Mouse (Mus musculus) MEL (cell line): Measurements from ENCODE around the gene Dnah14. TPM values are rescaled to one million over a fixed set of nuclear protein-coding genes. Genes with fewer than 3 reads are reported as not detected.
A peak's percentile ranks its signal among the peaks of the same experiment; 100 is the strongest.

Experiments used
- DNase-seq: peaks from one replicate; pipeline ENCODE4 v3.0.0; 2011; ENCODE audit warnings: low read depth, low spot score
- H3K27ac ChIP-seq: 2 replicates; pipeline ENCODE4 v1.5.1; 2012; ENCODE audit warnings: low read depth, mild to moderate bottlenecking, control low read depth, low read length, moderate library complexity; ENCODE audit not compliant: control insufficient read depth
- H3K27me3 ChIP-seq, 2 experiments: fragments of 150-350 bp in 1 of 2; sonication (generic) in 1 of 2; 2 replicates each; pipeline ENCODE4 v1.6.1; 2012; ENCODE audit warnings: low read length in 2 of 2, mild to moderate bottlenecking in 2 of 2, improper control_type of control experiment in 1 of 2, moderate library complexity in 1 of 2; ENCODE audit not compliant: insufficient read depth in 2 of 2, control insufficient read depth in 1 of 2
- H3K36me3 ChIP-seq, 2 experiments: 2 replicates each; pipeline ENCODE4 v1.6.1; 2012 to 2014; ENCODE audit warnings: low read length in 2 of 2, improper control_type of control experiment in 1 of 2, inconsistent platforms in 1 of 2, mild to moderate bottlenecking in 1 of 2; ENCODE audit not compliant: insufficient read depth in 2 of 2, control insufficient read depth in 1 of 2
- H3K4me1 ChIP-seq, 2 experiments: fragments of 150-350 bp in 1 of 2; sonication (generic) in 1 of 2; 2 replicates each; pipeline ENCODE4 v1.6.1; 2012; ENCODE audit warnings: low read length in 2 of 2, improper control_type of control experiment in 1 of 2, mild to moderate bottlenecking in 1 of 2; ENCODE audit not compliant: insufficient read depth in 2 of 2, control insufficient read depth in 1 of 2
- H3K4me3 ChIP-seq, 2 experiments: fragments of 150-350 bp in 1 of 2; sonication (generic) in 1 of 2; 2 replicates each; pipeline ENCODE4 v1.5.1; 2012; ENCODE audit warnings: low read depth in 2 of 2, low read length in 2 of 2, mild to moderate bottlenecking in 2 of 2, moderate library complexity in 2 of 2, control low read depth in 1 of 2, improper control_type of control experiment in 1 of 2; ENCODE audit not compliant: control insufficient read depth in 1 of 2, insufficient read depth in 1 of 2
- H3K79me2 ChIP-seq: 2 replicates; pipeline ENCODE4 v1.6.1; 2012; ENCODE audit warnings: mild to moderate bottlenecking, low read length, moderate library complexity; ENCODE audit not compliant: control insufficient read depth, poor library complexity, insufficient read depth
- H3K9ac ChIP-seq: 2 replicates; pipeline ENCODE4 v1.6.1; 2012; ENCODE audit warnings: low read depth, mild to moderate bottlenecking, control low read depth, low read length, moderate library complexity; ENCODE audit not compliant: control insufficient read depth, poor library complexity, severe bottlenecking
- H3K9me3 ChIP-seq: fragments of 150-350 bp; sonication (generic); replicated peaks from 2 replicates; pipeline ENCODE4 v1.6.1; 2012; ENCODE audit warnings: mild to moderate bottlenecking, low read length, improper control_type of control experiment, moderate library complexity; ENCODE audit not compliant: insufficient read depth
- BHLHE40 ChIP-seq: IDR thresholded peaks from 2 replicates; pipeline ENCODE4 v1.6.1; 2012; ENCODE audit warnings: low read depth, mild to moderate bottlenecking, inconsistent platforms, low read length, improper control_type of control experiment, borderline replicate concordance
- CHD2 ChIP-seq: IDR thresholded peaks from 2 replicates; pipeline ENCODE4 v1.6.1; 2011; ENCODE audit warnings: low read length, improper control_type of control experiment
- E2F4 ChIP-seq: IDR thresholded peaks from 2 replicates; pipeline ENCODE4 v1.6.1; 2011; ENCODE audit warnings: low read depth, low read length, improper control_type of control experiment, borderline replicate concordance
- ELF1 ChIP-seq: IDR thresholded peaks from 2 replicates; pipeline ENCODE4 v1.6.1; 2014; ENCODE audit warnings: low read depth, mild to moderate bottlenecking, inconsistent platforms, low read length, improper control_type of control experiment, moderate library complexity
- EP300 ChIP-seq, 2 experiments: IDR thresholded peaks; 2 replicates each; pipeline ENCODE4 v1.6.1; 2011; ENCODE audit warnings: improper control_type of control experiment in 2 of 2, low read length in 2 of 2, low read depth in 1 of 2, mild to moderate bottlenecking in 1 of 2
- ETS1 ChIP-seq: IDR thresholded peaks from 2 replicates; pipeline ENCODE4 v1.6.1; 2012; ENCODE audit warnings: low read depth, mild to moderate bottlenecking, inconsistent platforms, low read length, improper control_type of control experiment, moderate library complexity
- GABPA ChIP-seq: IDR thresholded peaks from 2 replicates; pipeline ENCODE4 v1.6.1; 2012; ENCODE audit warnings: low read depth, mild to moderate bottlenecking, inconsistent platforms, low read length, improper control_type of control experiment, moderate library complexity
- GATA1 ChIP-seq: IDR thresholded peaks from 2 replicates; pipeline ENCODE4 v1.6.1; 2011; ENCODE audit warnings: low read depth, low read length, improper control_type of control experiment
- HCFC1 ChIP-seq: IDR thresholded peaks from 2 replicates; pipeline ENCODE4 v1.6.1; 2012; ENCODE audit warnings: low read depth, mild to moderate bottlenecking, inconsistent platforms, low read length, improper control_type of control experiment, moderate library complexity
- JUND ChIP-seq: IDR thresholded peaks from 2 replicates; pipeline ENCODE4 v1.6.1; 2011; ENCODE audit warnings: low read depth, mild to moderate bottlenecking, improper control_type of control experiment, low read length
- MAX ChIP-seq: IDR thresholded peaks from 2 replicates; pipeline ENCODE4 v1.6.1; 2011; ENCODE audit warnings: low read length, improper control_type of control experiment
- MAZ ChIP-seq: IDR thresholded peaks from 2 replicates; pipeline ENCODE4 v1.6.1; 2012; ENCODE audit warnings: low read depth, mild to moderate bottlenecking, inconsistent platforms, low read length, improper control_type of control experiment
- MEF2A ChIP-seq: IDR thresholded peaks from 2 replicates; pipeline ENCODE4 v1.6.1; 2014; ENCODE audit warnings: low read depth, mild to moderate bottlenecking, inconsistent platforms, low read length, improper control_type of control experiment; ENCODE audit not compliant: poor library complexity, insufficient replicate concordance, severe bottlenecking; ENCODE audit errors: extremely low read depth
- MXI1 ChIP-seq: IDR thresholded peaks from 2 replicates; pipeline ENCODE4 v1.6.1; 2011; ENCODE audit warnings: mild to moderate bottlenecking, low read depth, low read length, improper control_type of control experiment
- MYB ChIP-seq: IDR thresholded peaks from 2 replicates; pipeline ENCODE4 v1.6.1; 2011; ENCODE audit warnings: mild to moderate bottlenecking, low read depth, low read length, improper control_type of control experiment
- MYC ChIP-seq: IDR thresholded peaks from 2 replicates; pipeline ENCODE4 v1.6.1; 2011; ENCODE audit warnings: low read depth, mild to moderate bottlenecking, low read length, improper control_type of control experiment, moderate library complexity
- NELFE ChIP-seq: IDR thresholded peaks from 2 replicates; pipeline ENCODE4 v1.6.1; 2011; ENCODE audit warnings: low read depth, low read length, improper control_type of control experiment
- NRF1 ChIP-seq: IDR thresholded peaks from 2 replicates; pipeline ENCODE4 v1.6.1; 2014; ENCODE audit warnings: low read depth, mild to moderate bottlenecking, inconsistent platforms, low read length, improper control_type of control experiment, moderate library complexity; ENCODE audit not compliant: poor library complexity, insufficient read depth, severe bottlenecking
- POLR2A ChIP-seq, 2 experiments: IDR thresholded peaks; 2 replicates each; pipeline ENCODE4 v1.6.1; 2011 to 2012; ENCODE audit warnings: low read length in 2 of 2, mild to moderate bottlenecking in 2 of 2, control low read depth in 1 of 2, improper control_type of control experiment in 1 of 2, low read depth in 1 of 2, moderate library complexity in 1 of 2; ENCODE audit not compliant: control insufficient read depth in 1 of 2, insufficient read depth in 1 of 2, poor library complexity in 1 of 2
- POLR2AphosphoS2 ChIP-seq: IDR thresholded peaks from 2 replicates; pipeline ENCODE4 v1.6.1; 2011; ENCODE audit warnings: low read length, improper control_type of control experiment
- POLR2AphosphoS5 ChIP-seq: IDR thresholded peaks from 2 replicates; pipeline ENCODE4 v1.6.1; 2012; ENCODE audit warnings: low read depth, borderline replicate concordance, mild to moderate bottlenecking, inconsistent platforms, low read length, moderate library complexity, mixed read lengths
- RCOR1 ChIP-seq: IDR thresholded peaks from 2 replicates; pipeline ENCODE4 v1.6.1; 2012; ENCODE audit warnings: low read depth, mild to moderate bottlenecking, inconsistent platforms, low read length, improper control_type of control experiment
- SIN3A ChIP-seq: IDR thresholded peaks from 2 replicates; pipeline ENCODE4 v1.6.1; 2012; ENCODE audit warnings: low read length, improper control_type of control experiment, inconsistent platforms
- SMC3 ChIP-seq: IDR thresholded peaks from 2 replicates; pipeline ENCODE4 v1.6.1; 2011; ENCODE audit warnings: low read depth, low read length, improper control_type of control experiment
- TAL1 ChIP-seq: IDR thresholded peaks from 2 replicates; pipeline ENCODE4 v1.6.1; 2012; ENCODE audit warnings: mild to moderate bottlenecking, inconsistent platforms, low read length, moderate library complexity, mixed read lengths
- TBP ChIP-seq: IDR thresholded peaks from 2 replicates; pipeline ENCODE4 v1.8.0; 2011; ENCODE audit warnings: low read depth, low read length, improper control_type of control experiment
- TCF12 ChIP-seq: IDR thresholded peaks from 2 replicates; pipeline ENCODE4 v1.6.1; 2014; ENCODE audit warnings: low read depth, mild to moderate bottlenecking, inconsistent platforms, low read length, improper control_type of control experiment, moderate library complexity
- USF1 ChIP-seq: IDR thresholded peaks from 2 replicates; pipeline ENCODE4 v1.6.1; 2014; ENCODE audit warnings: low read depth, mild to moderate bottlenecking, inconsistent platforms, low read length, improper control_type of control experiment, moderate library complexity
- ZC3H11A ChIP-seq: IDR thresholded peaks from 2 replicates; pipeline ENCODE4 v1.6.1; 2012; ENCODE audit warnings: low read depth, mild to moderate bottlenecking, inconsistent platforms, low read length, improper control_type of control experiment
- ZKSCAN1 ChIP-seq: IDR thresholded peaks from 2 replicates; pipeline ENCODE4 v1.6.1; 2012; ENCODE audit warnings: low read depth, mild to moderate bottlenecking, inconsistent platforms, low read length, improper control_type of control experiment, moderate library complexity
- ZMIZ1 ChIP-seq: IDR thresholded peaks from 2 replicates; pipeline ENCODE4 v1.6.1; 2012; ENCODE audit warnings: low read depth, mild to moderate bottlenecking, inconsistent platforms, low read length, improper control_type of control experiment, moderate library complexity
- ZNF384 ChIP-seq: IDR thresholded peaks from 2 replicates; pipeline ENCODE4 v1.6.1; 2012; ENCODE audit warnings: low read depth, mild to moderate bottlenecking, inconsistent platforms, low read length, improper control_type of control experiment
- polyA plus RNA-seq, 2 experiments: library from polyadenylated mRNA; stranded (reverse) in 1 of 2; unstranded in 1 of 2; fragments of >175 nt in 1 of 2; fragments of >200 nt in 1 of 2; gene quantifications; 2 replicates each; pipeline versions ENCODE4 v1.2.1 to v1.2.4; 2012; ENCODE audit warnings: low replicate concordance in 2 of 2, low read depth in 1 of 2; ENCODE audit not compliant: insufficient read length in 2 of 2, insufficient read depth in 1 of 2, missing spikeins in 1 of 2
- total RNA-seq: library from RNA; depleted of rRNA; stranded (reverse); fragments of 300-350 nt; gene quantifications from 2 replicates; pipeline ENCODE4 v1.2.3, GENCODE M21; 2012

Dnah14 gene
- total and polyA plus RNA-seq, 3 experiments: 0.77 to 1.2 TPM; not detected in 1

- peak; percentile 92 for DNase-seq
- no peaks in the 10 kb centered on the region for H3K79me2 ChIP-seq
- peak; percentile 42; the same call in 1 of the 2 replicates for TF ChIP-seq HCFC1
- TF ChIP-seq MAX: peak; percentile 91
- peak; percentile 45 for TF ChIP-seq GATA1
- TF ChIP-seq EP300 (IDR thresholded peaks at IDR 0.05; ENCODE audit: low read depth in 1 of 2, low read length in 2 of 2): peak; percentile 81 to 85
- peak; percentile 60 for TF ChIP-seq TCF12
- TF ChIP-seq SIN3A: peak; percentile 70
- peak; percentile 73 for TF ChIP-seq ELF1
- peak; percentile 94 for TF ChIP-seq BHLHE40
- no peak; a peak in 1 of 4 replicates for TF ChIP-seq POLR2A (IDR thresholded peaks at IDR 0.05; ENCODE audit: control insufficient read depth in 1 of 2, insufficient read depth in 1 of 2, low read depth in 1 of 2, low read length in 2 of 2, poor library complexity in 1 of 2)
- no peak for TF ChIP-seq GABPA
- peak; percentile 51; the same call in 1 of the 2 replicates for TF ChIP-seq RCOR1
- no peak for TF ChIP-seq MEF2A
- no peak for TF ChIP-seq POLR2AphosphoS2
- TF ChIP-seq NELFE: peak; percentile 38
- peak; percentile 81 for TF ChIP-seq MYB
- no peak for TF ChIP-seq MAZ
- TF ChIP-seq ZNF384: no peak
- TF ChIP-seq ZMIZ1: no peak
- peak; percentile 77 for TF ChIP-seq ETS1
- no peak for TF ChIP-seq JUND
- TF ChIP-seq SMC3: no peak
- no peak for TF ChIP-seq ZKSCAN1
- TF ChIP-seq POLR2AphosphoS5: no peak
- TF ChIP-seq MXI1: peak; percentile 73; the same call in 1 of the 2 replicates
- TF ChIP-seq TAL1: peak; percentile 52
- no peak for TF ChIP-seq E2F4
- TF ChIP-seq NRF1: no peak
- no peak for TF ChIP-seq CHD2
- peak; percentile 86; the same call in 1 of the 2 replicates for TF ChIP-seq MYC
- no peak for TF ChIP-seq USF1
- 0 out of 2 replicates have a peak, but pooled peaks have one; percentile 29 for TF ChIP-seq TBP
- no peak for TF ChIP-seq ZC3H11A
- H3K36me3 ChIP-seq: peaks cover 0 to 13% of the 10 kb centered on the region in 2 experiments; a peak in 2 of 4 replicates
- peak overlapping the region in 1 of 2 experiments; percentile 26; a peak in 2 of 4 replicates for H3K4me3 ChIP-seq
- H3K27me3 ChIP-seq: no peaks in the 10 kb centered on the region
- H3K9ac ChIP-seq: peak overlapping the region; percentile 27
- peak overlapping the region; percentile 82 for H3K27ac ChIP-seq
- H3K4me1 ChIP-seq: peaks cover 2 to 29% of the 10 kb centered on the region in 2 experiments; a peak in 3 of 4 replicates
- H3K9me3 ChIP-seq: no peaks in the 10 kb centered on the region
Measured at GRCm38 (mm10) chr1:181860659-181861058, 284.3 kb downstream of the Dnah14 start.
